Mouse (Mus musculus): ENCODE measurements at regions not wholly inside any gene's neighbourhood (a gene's known extent, or its start where the extent isn't known, plus 50 kb on each side); places are given as distances from the start of the nearest gene placed in this dataset.

GRCm38 (mm10) chr17:84097871-84098430, 89.8 kb downstream of the Zfp36l2 start:
- peaks cover 15% of the 10 kb centered on the region for H3K4me1 ChIP-seq (ENCODE audit: control insufficient read depth, insufficient read depth, low read depth, low read length)
- 93% methylated on average over 6 of the region's 6 CpGs for WGBS
- no peak overlapping the region for H3K4me2 ChIP-seq (ENCODE audit: low read length)
- no peak overlapping the region for H3K9ac ChIP-seq (ENCODE audit: low read depth, low read length)
- no peaks in the 10 kb centered on the region for H3K27me3 ChIP-seq (replicated peaks; ENCODE audit: control insufficient read depth, insufficient read depth, low read length)
- no peak overlapping the region for H3K27ac ChIP-seq (ENCODE audit: low read depth, low read length)
- no peak overlapping the region for H3K4me3 ChIP-seq (ENCODE audit: low read length)
- H3K36me3 ChIP-seq (ENCODE audit: control insufficient read depth, insufficient read depth, low read length): no peaks in the 10 kb centered on the region
- no peaks in the 10 kb centered on the region for H3K9me3 ChIP-seq (ENCODE audit: control insufficient read depth, low read length)
- no peak for ATAC-seq

GRCm38 (mm10) chr17:84097286-84097685, 90.5 kb downstream of the Zfp36l2 start:
- H3K27me3 ChIP-seq (replicated peaks; ENCODE audit: control insufficient read depth, insufficient read depth, low read length): no peaks in the 10 kb centered on the region
- peak overlapping the region; percentile 74 for H3K27ac ChIP-seq (ENCODE audit: low read depth, low read length)
- H3K9me3 ChIP-seq (ENCODE audit: control insufficient read depth, low read length): no peaks in the 10 kb centered on the region
- H3K4me2 ChIP-seq (ENCODE audit: low read length): peak overlapping the region; percentile 75
- 49% methylated on average over 13 of the region's 13 CpGs for WGBS
- H3K4me1 ChIP-seq (ENCODE audit: control insufficient read depth, insufficient read depth, low read depth, low read length): peaks cover 15% of the 10 kb centered on the region
- H3K9ac ChIP-seq (ENCODE audit: low read depth, low read length): no peak overlapping the region
- no peak overlapping the region for H3K4me3 ChIP-seq (ENCODE audit: low read length)
- H3K36me3 ChIP-seq (ENCODE audit: control insufficient read depth, insufficient read depth, low read length): no peaks in the 10 kb centered on the region
- ATAC-seq: no peak

- Histone ChIP-seq H3K4me1 (ENCODE audit: control insufficient read depth, insufficient read depth, low read depth, low read length) (peaks cover 15% of the 10 kb centered on the region), H3K36me3 (ENCODE audit: control insufficient read depth, insufficient read depth, low read length) (no peaks in the 10 kb centered on the region), H3K4me2 (ENCODE audit: low read length) (peak overlapping the region; percentile 75), H3K9ac (ENCODE audit: low read depth, low read length) (peak overlapping the region; percentile 71), H3K27me3 (replicated peaks; ENCODE audit: control insufficient read depth, insufficient read depth, low read length) (no peaks in the 10 kb centered on the region), H3K4me3 (ENCODE audit: low read length) (peak overlapping the region; percentile 40), H3K27ac (ENCODE audit: low read depth, low read length) (peak overlapping the region; percentile 74), H3K9me3 (ENCODE audit: control insufficient read depth, low read length) (no peaks in the 10 kb centered on the region)
- 2% methylated on average over 56 of the region's 59 CpGs for WGBS
- peak; percentile 93 for ATAC-seq
Observed at GRCm38 (mm10) chr17:84096345-84097260, 91.1 kb downstream of the Zfp36l2 start.

GRCm38 (mm10) chr17:84095829-84096228, 91.9 kb downstream of the Zfp36l2 start:
- H3K4me3 ChIP-seq (ENCODE audit: low read length): no peak overlapping the region
- H3K27me3 ChIP-seq (replicated peaks; ENCODE audit: control insufficient read depth, insufficient read depth, low read length): no peaks in the 10 kb centered on the region
- no peak for ATAC-seq
- no peaks in the 10 kb centered on the region for H3K9me3 ChIP-seq (ENCODE audit: control insufficient read depth, low read length)
- no peak overlapping the region; the same call in 1 of the 2 replicates for H3K4me2 ChIP-seq (ENCODE audit: low read length)
- no peak overlapping the region for H3K9ac ChIP-seq (ENCODE audit: low read depth, low read length)
- H3K27ac ChIP-seq (ENCODE audit: low read depth, low read length): peak overlapping the region; percentile 65
- H3K4me1 ChIP-seq (ENCODE audit: control insufficient read depth, insufficient read depth, low read depth, low read length): peaks cover 15% of the 10 kb centered on the region
- H3K36me3 ChIP-seq (ENCODE audit: control insufficient read depth, insufficient read depth, low read length): no peaks in the 10 kb centered on the region
- 18% methylated on average over 4 of the region's 4 CpGs for WGBS

GRCm38 (mm10) chr17:84095089-84095488, 92.7 kb downstream of the Zfp36l2 start:
- ATAC-seq: no peak
- H3K27ac ChIP-seq (ENCODE audit: low read depth, low read length): no peak overlapping the region
- no peak overlapping the region for H3K4me2 ChIP-seq (ENCODE audit: low read length)
- WGBS: 85% methylated on average over 2 of the region's 2 CpGs
- H3K36me3 ChIP-seq (ENCODE audit: control insufficient read depth, insufficient read depth, low read length): no peaks in the 10 kb centered on the region
- H3K9me3 ChIP-seq (ENCODE audit: control insufficient read depth, low read length): no peaks in the 10 kb centered on the region
- H3K27me3 ChIP-seq (replicated peaks; ENCODE audit: control insufficient read depth, insufficient read depth, low read length): no peaks in the 10 kb centered on the region
- no peak overlapping the region for H3K9ac ChIP-seq (ENCODE audit: low read depth, low read length)
- peaks cover 15% of the 10 kb centered on the region for H3K4me1 ChIP-seq (ENCODE audit: control insufficient read depth, insufficient read depth, low read depth, low read length)
- H3K4me3 ChIP-seq (ENCODE audit: low read length): no peak overlapping the region

- no peaks in the 10 kb centered on the region for H3K27me3 ChIP-seq (replicated peaks; ENCODE audit: control insufficient read depth, insufficient read depth, low read length)
- H3K4me1 ChIP-seq (ENCODE audit: control insufficient read depth, insufficient read depth, low read depth, low read length): peaks cover 15% of the 10 kb centered on the region
- H3K9ac ChIP-seq (ENCODE audit: low read depth, low read length): no peak overlapping the region
- no peak for ATAC-seq
- 85% methylated on average over 12 of the region's 12 CpGs for WGBS
- H3K4me3 ChIP-seq (ENCODE audit: low read length): no peak overlapping the region
- H3K9me3 ChIP-seq (ENCODE audit: control insufficient read depth, low read length): no peaks in the 10 kb centered on the region
- H3K36me3 ChIP-seq (ENCODE audit: control insufficient read depth, insufficient read depth, low read length): no peaks in the 10 kb centered on the region
- no peak overlapping the region for H3K4me2 ChIP-seq (ENCODE audit: low read length)
- H3K27ac ChIP-seq (ENCODE audit: low read depth, low read length): no peak overlapping the region
Observed at GRCm38 (mm10) chr17:84086394-84086793, 101.4 kb downstream of the Zfp36l2 start.

GRCm38 (mm10) chr17:84085721-84086120, 102.0 kb downstream of the Zfp36l2 start:
- Histone ChIP-seq H3K27ac (ENCODE audit: low read depth, low read length) (peak overlapping the region; percentile 41; the same call in 1 of the 2 replicates), H3K36me3 (ENCODE audit: control insufficient read depth, insufficient read depth, low read length) (no peaks in the 10 kb centered on the region), H3K27me3 (replicated peaks; ENCODE audit: control insufficient read depth, insufficient read depth, low read length) (no peaks in the 10 kb centered on the region), H3K4me2 (ENCODE audit: low read length) (no peak overlapping the region), H3K9ac (ENCODE audit: low read depth, low read length) (no peak overlapping the region), H3K4me1 (ENCODE audit: control insufficient read depth, insufficient read depth, low read depth, low read length) (peaks cover 15% of the 10 kb centered on the region), H3K9me3 (ENCODE audit: control insufficient read depth, low read length) (no peaks in the 10 kb centered on the region), H3K4me3 (ENCODE audit: low read length) (no peak overlapping the region)
- ATAC-seq: no peak
- WGBS: 37% methylated on average over 7 of the region's 7 CpGs

- ATAC-seq: 0 out of 2 replicates have a peak, but pooled peaks have one; percentile 35
- Histone ChIP-seq H3K4me1 (ENCODE audit: control insufficient read depth, insufficient read depth, low read depth, low read length) (peaks cover 15% of the 10 kb centered on the region), H3K27ac (ENCODE audit: low read depth, low read length) (no peak overlapping the region; the same call in 1 of the 2 replicates), H3K36me3 (ENCODE audit: control insufficient read depth, insufficient read depth, low read length) (no peaks in the 10 kb centered on the region), H3K4me2 (ENCODE audit: low read length) (no peak overlapping the region), H3K9me3 (ENCODE audit: control insufficient read depth, low read length) (no peaks in the 10 kb centered on the region), H3K9ac (ENCODE audit: low read depth, low read length) (no peak overlapping the region), H3K27me3 (replicated peaks; ENCODE audit: control insufficient read depth, insufficient read depth, low read length) (no peaks in the 10 kb centered on the region), H3K4me3 (ENCODE audit: low read length) (no peak overlapping the region)
- WGBS: 50% methylated on average over 10 of the region's 10 CpGs
Observed at GRCm38 (mm10) chr17:84085232-84085631, 102.5 kb downstream of the Zfp36l2 start.

Data from hindbrain, embryonic 16.5 days (tissue).